Mouse (Mus musculus) kidney, embryonic 15.5 days (tissue): Measurements from ENCODE around the gene Aaed1. TPM values are rescaled to one million over a fixed set of nuclear protein-coding genes. Genes with fewer than 3 reads are reported as not detected.

Experiments
- ATAC-seq: fragments of 200-750 bp; cut with Nextera tagmentation; replicated peaks from 2 replicates; pipeline ENCODE4 v1.8.0; 2017; ENCODE audit warnings: moderate TSS enrichment; ENCODE audit not compliant: low FRiP score
- H3K27ac ChIP-seq: fragments of 300-500 bp; sonication (generic); 2 replicates; pipeline ENCODE4 v1.5.1; 2015; ENCODE audit warnings: mild to moderate bottlenecking, inconsistent platforms
- H3K27me3 ChIP-seq: fragments of 300-500 bp; sonication (generic); 2 replicates; pipeline ENCODE4 v1.6.1; 2015; ENCODE audit warnings: inconsistent platforms
- H3K36me3 ChIP-seq: fragments of 300-500 bp; sonication (generic); 2 replicates; pipeline ENCODE4 v1.6.1; 2015; ENCODE audit warnings: inconsistent platforms
- H3K4me1 ChIP-seq: fragments of 300-500 bp; sonication (generic); 2 replicates; pipeline ENCODE4 v1.6.1; 2015; ENCODE audit warnings: inconsistent platforms
- H3K4me2 ChIP-seq: fragments of 300-500 bp; sonication (generic); 2 replicates; pipeline ENCODE4 v1.6.1; 2015; ENCODE audit warnings: moderate library complexity, mild to moderate bottlenecking, inconsistent platforms
- H3K4me3 ChIP-seq: fragments of 300-500 bp; sonication (generic); replicated peaks from 2 replicates; pipeline ENCODE4 v1.5.1; 2015; ENCODE audit warnings: mild to moderate bottlenecking, inconsistent platforms
- H3K9ac ChIP-seq: fragments of 300-500 bp; sonication (generic); 2 replicates; pipeline ENCODE4 v1.6.1; 2015; ENCODE audit warnings: mild to moderate bottlenecking, inconsistent platforms
- H3K9me3 ChIP-seq: fragments of 300-500 bp; sonication (generic); replicated peaks from 2 replicates; pipeline ENCODE4 v1.6.1; 2016; ENCODE audit warnings: inconsistent platforms
- WGBS: fragments of 180-500 bp; shearing (Covaris S2); methylation state at CpG from one replicate; pipeline ENCODE4 v1.1.7; 2015; ENCODE audit warnings: mixed read lengths; 5-methylcytosine and 5-hydroxymethylcytosine counted together
- polyA plus RNA-seq: library from polyadenylated mRNA; unstranded; fragments of >200 nt; fragmentation: Nextera tagmentation; extraction: Ambion mirVana; gene quantifications from 2 replicates; pipeline ENCODE4 v1.2.1, GENCODE M21; 2015

Aaed1 gene
- polyA plus RNA-seq, result 56.5 and 58.1 TPM in 2 replicates

DNA sequence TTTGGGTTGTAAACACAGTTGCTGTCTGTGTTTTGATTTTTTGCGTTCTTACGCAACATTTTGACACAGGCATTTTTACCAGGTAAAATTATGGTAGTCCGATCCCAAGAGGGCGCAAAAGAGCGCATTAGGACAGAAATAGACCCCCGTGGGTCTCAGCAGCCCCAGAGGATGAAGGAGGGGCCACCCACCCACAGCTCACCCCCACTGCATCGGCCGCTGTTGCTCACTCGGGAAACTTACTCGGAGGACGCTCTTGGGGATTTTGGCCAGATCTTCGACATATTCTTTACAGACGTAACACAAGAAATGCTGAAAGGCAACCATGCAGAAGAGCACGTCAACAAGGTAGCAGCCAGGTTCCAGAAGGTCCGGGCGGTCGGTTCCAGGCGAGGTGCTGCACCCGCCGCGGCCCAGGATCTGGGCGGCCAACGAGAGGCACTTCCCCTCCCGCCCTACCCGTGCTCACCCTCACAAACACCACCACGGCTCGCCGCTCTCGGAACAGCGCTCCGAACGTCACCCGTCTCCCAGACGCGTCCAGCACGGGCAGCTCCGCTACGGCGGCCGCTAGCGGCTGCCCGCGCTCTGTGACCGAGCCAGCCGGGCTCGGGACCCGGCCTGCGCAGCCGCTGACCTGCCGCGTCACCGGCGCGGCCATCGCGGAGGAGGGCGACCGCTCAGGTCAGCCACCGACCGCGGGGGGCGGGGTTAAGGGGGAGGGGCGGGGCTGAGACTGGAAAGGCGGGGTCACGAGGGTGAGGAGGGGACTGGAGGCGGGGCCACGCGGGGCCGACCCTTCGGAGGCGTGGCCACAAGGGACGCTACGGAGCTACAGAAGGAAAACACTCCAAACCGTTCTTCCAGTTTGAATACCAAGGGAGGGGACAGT lies at the start of gene Aaed1:
TSS of gene Aaed1 (minus strand) at position 687 of the 892 bp plus-strand sequence.
- ATAC-seq, result peak; percentile 94
- peaks cover 12% of the 10 kb centered on the region for H3K36me3 ChIP-seq
- under 1% methylated on average over 70 of the region's 74 CpGs for WGBS

DNA sequence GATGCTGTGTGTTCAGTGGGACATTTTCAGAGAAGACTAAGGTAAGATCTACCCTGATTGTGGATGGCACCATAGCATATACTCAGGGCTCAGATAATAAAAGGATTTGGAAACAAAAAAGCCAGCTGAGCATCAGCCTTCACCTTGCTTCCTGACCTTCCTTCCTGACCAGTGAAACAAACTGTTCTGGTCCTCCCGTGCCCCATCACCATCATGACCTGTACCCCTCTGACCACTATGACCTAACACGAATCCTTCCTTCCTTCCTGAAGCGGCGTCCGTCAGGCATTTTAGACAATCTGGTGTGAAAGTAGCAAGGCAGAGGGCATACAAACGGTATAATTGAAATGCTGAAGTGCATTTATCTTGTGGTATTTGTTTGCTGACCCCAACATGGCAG lies 49.6 kb upstream of the Aaed1 start:
- H3K9me3 ChIP-seq, result no peaks in the 10 kb centered on the region
- no peak overlapping the region for H3K9ac ChIP-seq
- no peak overlapping the region for H3K27ac ChIP-seq
- no peaks in the 10 kb centered on the region for H3K27me3 ChIP-seq
- peaks cover 51% of the 10 kb centered on the region for H3K36me3 ChIP-seq
- no peak overlapping the region for H3K4me3 ChIP-seq
- H3K4me1 ChIP-seq, result 0 out of 2 replicates have a peak, but pooled peaks cover 4% of the 10 kb centered on the region
- 69% methylated on average over 6 of the region's 6 CpGs for WGBS
- no peak for ATAC-seq
- H3K4me2 ChIP-seq, result no peak overlapping the region

More for the DNA sequence above, at the start of gene Aaed1:
- no peaks in the 10 kb centered on the region for H3K9me3 ChIP-seq
- no peaks in the 10 kb centered on the region for H3K27me3 ChIP-seq
- H3K4me2 ChIP-seq, result peak within 1 kb of the TSS; percentile 65
- peak within 1 kb of the TSS; percentile 73 for H3K9ac ChIP-seq
- H3K4me3 ChIP-seq, result peak within 1 kb of the TSS; percentile 79
- peaks cover 29% of the 10 kb centered on the region for H3K4me1 ChIP-seq
- peak within 1 kb of the TSS; percentile 97 for H3K27ac ChIP-seq

DNA sequence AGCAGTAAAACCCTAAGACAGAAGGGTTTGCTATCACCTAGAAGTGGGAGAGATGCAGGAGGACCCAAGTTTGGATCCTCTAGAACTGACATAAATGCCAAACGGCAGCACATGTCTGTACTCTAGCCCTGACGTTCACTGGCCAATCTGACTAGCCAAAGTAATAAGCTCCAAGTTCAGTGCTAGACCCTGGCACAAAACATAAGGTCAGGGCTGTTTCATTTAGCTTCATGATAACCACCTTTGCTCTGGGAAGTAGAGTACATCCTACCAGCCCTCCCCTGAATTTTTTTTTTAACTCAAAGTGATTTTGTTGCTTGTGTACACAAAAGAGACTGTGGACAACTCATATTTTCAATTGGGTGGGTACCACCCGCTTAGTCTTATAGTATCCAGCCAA lies 48.5 kb upstream of the Aaed1 start:
- WGBS, result 91% methylated on average over 3 of the region's 3 CpGs
- no peak for ATAC-seq
- H3K9me3 ChIP-seq, result no peaks in the 10 kb centered on the region
- no peak overlapping the region for H3K9ac ChIP-seq
- H3K27me3 ChIP-seq, result no peaks in the 10 kb centered on the region
- 0 out of 2 replicates have a peak, but pooled peaks cover under 1% of the 10 kb centered on the region for H3K4me1 ChIP-seq
- no peak overlapping the region for H3K4me3 ChIP-seq
- no peak overlapping the region for H3K27ac ChIP-seq
- H3K36me3 ChIP-seq, result peaks cover 40% of the 10 kb centered on the region
- H3K4me2 ChIP-seq, result no peak overlapping the region

DNA sequence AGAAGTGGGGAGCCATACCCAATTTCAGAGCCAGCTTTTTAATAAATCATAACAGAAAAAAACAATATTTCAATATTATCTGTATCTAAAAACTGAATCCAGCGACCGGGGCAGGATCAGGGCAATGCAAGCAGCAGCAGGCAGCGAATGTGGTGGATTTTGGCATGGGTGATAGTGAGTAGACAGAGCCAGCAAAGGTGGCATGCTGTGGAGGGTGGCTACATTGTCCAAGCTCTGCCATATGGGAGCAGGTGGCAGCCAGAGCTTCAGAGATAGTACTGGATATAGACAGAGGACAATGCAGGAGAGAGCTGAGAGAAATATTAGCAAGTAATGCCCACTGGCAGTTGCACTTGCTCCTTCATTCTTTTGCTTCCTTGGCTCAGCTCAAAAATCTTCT lies 47.2 kb upstream of the Aaed1 start:
- H3K4me2 ChIP-seq, result no peak overlapping the region
- ATAC-seq, result no peak

DNA sequence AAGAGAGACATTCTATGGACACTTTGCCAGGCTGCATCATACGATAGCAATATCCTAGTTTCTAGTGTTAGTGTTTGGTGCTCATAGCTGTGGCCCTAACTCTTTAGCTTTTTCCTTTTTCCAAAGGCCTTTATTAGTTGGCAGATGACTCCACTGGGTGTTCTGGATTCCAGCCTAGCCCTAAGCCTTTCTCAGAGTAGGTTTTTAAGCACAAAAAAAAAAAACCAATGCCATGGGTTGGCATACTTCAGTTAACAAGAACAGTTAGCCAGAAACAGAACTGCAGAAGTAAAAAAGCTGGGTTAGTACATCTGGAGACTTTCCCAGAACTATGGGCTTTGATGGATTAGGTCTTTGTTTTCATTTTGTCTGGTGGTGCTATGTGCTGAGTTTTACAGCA lies 46.0 kb upstream of the Aaed1 start:
- no peak overlapping the region for H3K4me2 ChIP-seq
- no peak overlapping the region for H3K4me3 ChIP-seq
- 79% methylated on average over 1 of the region's 1 CpGs for WGBS
- H3K9ac ChIP-seq, result no peak overlapping the region
- H3K27me3 ChIP-seq, result no peaks in the 10 kb centered on the region
- H3K36me3 ChIP-seq, result peaks cover 15% of the 10 kb centered on the region
- no peaks in the 10 kb centered on the region for H3K4me1 ChIP-seq
- no peak for ATAC-seq
- H3K9me3 ChIP-seq, result no peaks in the 10 kb centered on the region
- no peak overlapping the region for H3K27ac ChIP-seq

More for the DNA sequence above, 47.2 kb upstream of the Aaed1 start:
- Histone ChIP-seq H3K4me3 (no peak overlapping the region), H3K9me3 (no peaks in the 10 kb centered on the region), H3K36me3 (peaks cover 26% of the 10 kb centered on the region), H3K27ac (no peak overlapping the region), H3K4me1 (no peaks in the 10 kb centered on the region), H3K27me3 (no peaks in the 10 kb centered on the region), H3K9ac (no peak overlapping the region)
- WGBS, result 91% methylated on average over 3 of the region's 3 CpGs

DNA sequence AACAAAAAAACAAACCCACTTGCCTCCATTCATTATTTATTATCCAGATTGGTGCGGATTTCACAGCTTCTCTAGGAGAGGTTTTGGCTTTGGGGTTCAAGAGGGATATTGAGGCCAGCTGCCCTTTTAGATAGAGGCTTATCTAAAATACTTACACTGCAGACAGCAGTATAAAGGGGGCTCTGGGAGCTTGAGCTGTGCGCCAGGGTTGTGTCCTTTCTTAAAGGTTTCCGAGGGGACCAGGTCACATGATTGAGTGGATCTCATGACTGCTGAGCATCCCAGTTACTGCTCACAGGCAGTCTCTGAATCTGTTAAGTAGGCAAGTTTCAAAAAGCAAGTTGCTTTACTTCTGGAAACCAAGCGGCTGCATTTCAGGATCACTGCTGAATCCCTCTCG lies 44.9 kb upstream of the Aaed1 start:
- Histone ChIP-seq H3K4me3 (no peak overlapping the region), H3K4me1 (no peaks in the 10 kb centered on the region), H3K9ac (no peak overlapping the region), H3K36me3 (peaks cover 6% of the 10 kb centered on the region), H3K9me3 (no peaks in the 10 kb centered on the region), H3K27me3 (no peaks in the 10 kb centered on the region), H3K4me2 (no peak overlapping the region), H3K27ac (no peak overlapping the region)
- no peak for ATAC-seq
- WGBS, result 75% methylated on average over 5 of the region's 5 CpGs

DNA sequence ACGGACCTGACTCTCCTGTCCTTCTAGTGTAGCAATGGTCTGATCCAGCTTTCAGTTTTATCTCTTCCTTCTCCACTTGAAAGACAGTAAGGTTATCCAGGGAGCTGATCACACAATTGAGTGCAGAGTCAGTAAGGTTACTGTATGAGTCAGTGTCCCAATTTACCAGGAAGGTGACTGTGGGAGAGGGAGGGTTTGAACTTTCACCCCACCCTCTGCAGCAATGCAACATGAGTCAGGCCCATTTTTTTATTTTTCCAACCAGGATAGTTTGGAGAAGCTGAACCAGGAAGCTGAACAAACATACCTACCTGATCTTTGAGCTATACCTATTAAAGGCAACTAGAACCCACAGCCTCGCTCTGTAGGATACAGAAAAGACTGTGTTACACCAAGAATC lies 37.0 kb upstream of the Aaed1 start:
- 92% methylated on average over 2 of the region's 2 CpGs for WGBS
- ATAC-seq, result no peak
- Histone ChIP-seq H3K27me3 (no peaks in the 10 kb centered on the region), H3K4me3 (no peak overlapping the region), H3K27ac (no peak overlapping the region), H3K36me3 (no peaks in the 10 kb centered on the region), H3K9ac (no peak overlapping the region), H3K9me3 (no peaks in the 10 kb centered on the region), H3K4me1 (no peaks in the 10 kb centered on the region), H3K4me2 (no peak overlapping the region)

DNA sequence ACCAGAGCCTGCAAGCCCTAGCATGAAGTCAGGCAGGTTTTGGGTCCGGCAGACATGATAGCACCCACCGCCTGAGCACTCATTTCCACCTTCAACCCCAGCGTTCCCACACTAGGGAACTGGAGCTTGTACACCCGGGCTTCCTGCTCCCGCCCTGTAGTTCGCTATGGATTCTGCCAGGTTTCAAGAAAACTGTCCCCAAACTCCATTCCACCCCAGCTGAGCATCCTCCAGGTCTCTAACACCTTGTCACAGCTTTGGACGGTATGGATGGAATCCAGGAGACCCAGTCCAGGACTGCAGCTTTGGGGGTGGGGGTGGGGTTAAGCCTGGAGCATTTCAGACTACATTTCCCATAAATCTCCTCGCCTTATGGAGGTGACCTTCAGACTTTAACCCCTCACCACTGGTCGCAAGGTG lies 31.6 kb upstream of the Aaed1 start:
- H3K36me3 ChIP-seq, result no peaks in the 10 kb centered on the region
- H3K9ac ChIP-seq, result peak overlapping the region; percentile 43
- H3K9me3 ChIP-seq, result no peaks in the 10 kb centered on the region
- H3K27me3 ChIP-seq, result no peaks in the 10 kb centered on the region
- H3K4me3 ChIP-seq, result peak overlapping the region; percentile 52
- peak overlapping the region; percentile 82 for H3K4me2 ChIP-seq
- WGBS, result under 1% methylated on average over 9 of the region's 9 CpGs
- H3K27ac ChIP-seq, result no peak overlapping the region
- peak; percentile 91 for ATAC-seq
- H3K4me1 ChIP-seq, result peaks cover 6% of the 10 kb centered on the region; the same call in 1 of the 2 replicates

DNA sequence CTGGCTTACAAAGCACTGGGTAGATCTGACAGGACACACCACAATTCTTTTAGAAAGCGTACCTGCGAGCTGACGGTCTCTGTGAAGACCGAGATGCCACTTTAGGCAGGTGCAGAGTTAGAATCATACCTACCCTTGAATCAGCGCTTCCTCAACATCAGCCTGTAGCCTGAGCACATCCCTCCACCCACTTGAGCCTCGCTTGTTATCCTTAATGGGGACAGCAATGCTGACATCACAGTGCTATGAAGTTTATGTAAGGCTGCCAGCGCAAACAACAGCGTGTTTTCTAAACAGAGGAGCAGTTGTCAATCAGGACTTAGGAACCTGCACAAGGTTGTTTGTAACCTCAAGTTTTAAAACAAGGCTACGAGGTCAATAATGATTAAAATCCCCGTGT lies 31.1 kb upstream of the Aaed1 start:
- 18% methylated on average over 10 of the region's 10 CpGs for WGBS
- Histone ChIP-seq H3K9ac (peak overlapping the region; percentile 43), H3K9me3 (no peaks in the 10 kb centered on the region), H3K36me3 (no peaks in the 10 kb centered on the region), H3K4me1 (peaks cover 6% of the 10 kb centered on the region; the same call in 1 of the 2 replicates), H3K27me3 (no peaks in the 10 kb centered on the region), H3K27ac (no peak overlapping the region), H3K4me2 (peak overlapping the region; percentile 82), H3K4me3 (peak overlapping the region; percentile 52)
- ATAC-seq, result 0 out of 2 replicates have a peak, but pooled peaks have one; percentile 44

DNA sequence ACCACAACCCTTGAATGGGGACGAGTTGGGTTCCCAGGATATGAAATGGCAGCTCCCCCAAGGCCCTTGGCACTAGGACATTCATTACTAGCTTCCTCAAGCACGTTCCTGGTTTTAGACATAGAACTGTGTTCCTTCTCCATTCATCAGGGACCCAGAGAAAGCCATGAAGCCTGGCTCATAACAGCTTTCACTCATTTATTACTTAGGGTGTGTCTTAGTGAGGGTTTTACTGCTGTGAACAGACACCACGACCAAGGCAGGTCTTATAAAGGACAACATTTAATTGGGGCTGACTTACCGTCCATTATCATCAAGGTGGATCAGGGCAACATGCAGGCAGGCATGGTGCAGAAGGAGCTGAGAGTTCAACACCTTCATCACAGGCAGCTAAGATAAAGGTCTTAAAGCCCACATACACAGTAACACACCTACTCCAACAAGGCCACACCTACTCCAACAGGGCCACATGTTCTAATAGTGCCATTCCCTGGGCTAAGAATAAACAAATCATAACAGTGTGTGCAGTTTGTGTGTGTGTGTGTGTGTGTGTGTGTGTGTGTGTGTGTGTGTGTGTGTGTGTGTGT lies 23.1 kb upstream of the Aaed1 start:
- Histone ChIP-seq H3K27me3 (no peaks in the 10 kb centered on the region), H3K9ac (no peak overlapping the region), H3K27ac (no peak overlapping the region), H3K4me1 (no peaks in the 10 kb centered on the region), H3K9me3 (no peaks in the 10 kb centered on the region), H3K4me3 (no peak overlapping the region), H3K36me3 (no peaks in the 10 kb centered on the region), H3K4me2 (no peak overlapping the region)
- ATAC-seq, result no peak
- 53% methylated on average over 4 of the region's 4 CpGs for WGBS

DNA sequence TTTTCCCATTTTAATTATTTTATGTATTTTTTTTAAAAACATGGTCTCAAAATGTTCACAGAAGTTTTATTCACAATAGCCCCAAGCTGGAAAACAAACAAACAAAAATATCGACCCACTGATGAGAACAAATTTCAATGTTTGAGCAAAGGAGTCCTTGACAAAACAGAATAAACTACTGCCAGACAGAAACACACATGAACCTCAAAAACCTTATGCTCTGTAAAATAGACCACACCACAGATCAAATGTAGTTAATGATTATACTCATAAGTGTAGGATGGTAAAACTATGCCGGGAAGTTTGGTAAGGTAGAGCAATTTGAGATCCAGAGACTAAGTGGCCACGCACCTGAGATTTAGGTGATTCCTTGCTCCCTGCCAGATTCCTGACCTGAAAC lies 20.6 kb upstream of the Aaed1 start:
- Histone ChIP-seq H3K27ac (no peak overlapping the region), H3K4me2 (no peak overlapping the region), H3K4me1 (no peaks in the 10 kb centered on the region), H3K4me3 (no peak overlapping the region), H3K27me3 (no peaks in the 10 kb centered on the region), H3K9ac (no peak overlapping the region), H3K9me3 (no peaks in the 10 kb centered on the region), H3K36me3 (no peaks in the 10 kb centered on the region)
- ATAC-seq, result no peak
- 80% methylated on average over 3 of the region's 3 CpGs for WGBS

DNA sequence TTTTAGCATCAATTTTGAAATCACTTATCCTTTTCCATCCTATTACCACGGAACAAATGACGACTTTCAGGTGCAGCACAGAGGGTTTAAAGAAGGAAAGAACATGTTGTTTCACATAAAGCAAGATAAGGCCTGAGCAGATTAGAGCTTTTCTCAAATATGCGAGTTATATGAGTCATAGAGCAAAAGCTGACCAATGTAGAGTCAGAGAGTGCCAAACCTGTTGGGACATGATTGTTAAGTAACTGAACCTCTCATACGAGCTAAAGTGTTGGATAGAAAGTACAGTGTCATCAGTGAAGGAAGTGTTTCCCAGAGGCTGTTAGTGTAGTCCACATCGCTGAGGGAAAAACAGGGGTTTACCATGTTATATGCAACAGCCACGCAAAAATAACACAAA lies 19.8 kb upstream of the Aaed1 start:
- no peak for ATAC-seq

More for the DNA sequence above, 19.8 kb upstream of the Aaed1 start:
- Histone ChIP-seq H3K9me3 (no peaks in the 10 kb centered on the region), H3K27me3 (no peaks in the 10 kb centered on the region), H3K27ac (no peak overlapping the region), H3K4me3 (no peak overlapping the region), H3K4me2 (no peak overlapping the region), H3K9ac (no peak overlapping the region), H3K4me1 (no peaks in the 10 kb centered on the region), H3K36me3 (no peaks in the 10 kb centered on the region)
- 84% methylated on average over 6 of the region's 6 CpGs for WGBS
